Mouse (Mus musculus): ENCODE results near the gene Abcc3.

DNA sequence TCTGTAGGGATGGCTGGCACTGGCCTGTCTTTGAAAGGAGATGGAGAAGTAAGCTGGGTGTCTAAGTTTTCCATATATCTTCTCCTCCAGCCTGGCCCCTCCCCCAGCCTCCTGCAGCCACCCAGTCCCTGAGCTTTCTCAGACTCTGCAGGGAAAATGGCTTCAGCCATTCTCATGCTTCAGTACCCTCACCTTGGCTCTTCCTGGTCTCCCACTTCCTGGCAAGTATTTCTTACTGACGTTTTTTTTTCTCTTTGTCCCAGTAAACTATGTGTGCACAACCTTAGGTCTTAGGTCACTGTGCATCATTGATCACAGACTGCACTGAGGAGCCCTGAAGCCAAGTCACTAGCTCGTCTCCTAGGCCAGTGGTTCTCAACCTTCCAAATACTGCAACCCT lies 13.7 kb downstream of the Abcc3 start:
- no peak for TF ChIP-seq CTCF (IDR thresholded peaks at IDR 0.05; ENCODE audit: control insufficient read depth, insufficient read depth, insufficient replicate concordance, low read depth, low read length)
- TF ChIP-seq POLR2A (IDR thresholded peaks at IDR 0.05; ENCODE audit: control insufficient read depth, low read depth, low read length), result no peak
